Mouse (Mus musculus) lung, postnatal 0 days (tissue): Measurements from ENCODE around the gene Endou.

Experiments used
- CTCF ChIP-seq: IDR thresholded peaks from 2 replicates; pipeline ENCODE4 v1.5.1; 2016; ENCODE audit warnings: antibody characterized with exemption, mild to moderate bottlenecking
- EP300 ChIP-seq: IDR thresholded peaks from 2 replicates; pipeline ENCODE4 v1.6.1; 2016; ENCODE audit warnings: antibody characterized with exemption, mild to moderate bottlenecking, control low read depth

DNA sequence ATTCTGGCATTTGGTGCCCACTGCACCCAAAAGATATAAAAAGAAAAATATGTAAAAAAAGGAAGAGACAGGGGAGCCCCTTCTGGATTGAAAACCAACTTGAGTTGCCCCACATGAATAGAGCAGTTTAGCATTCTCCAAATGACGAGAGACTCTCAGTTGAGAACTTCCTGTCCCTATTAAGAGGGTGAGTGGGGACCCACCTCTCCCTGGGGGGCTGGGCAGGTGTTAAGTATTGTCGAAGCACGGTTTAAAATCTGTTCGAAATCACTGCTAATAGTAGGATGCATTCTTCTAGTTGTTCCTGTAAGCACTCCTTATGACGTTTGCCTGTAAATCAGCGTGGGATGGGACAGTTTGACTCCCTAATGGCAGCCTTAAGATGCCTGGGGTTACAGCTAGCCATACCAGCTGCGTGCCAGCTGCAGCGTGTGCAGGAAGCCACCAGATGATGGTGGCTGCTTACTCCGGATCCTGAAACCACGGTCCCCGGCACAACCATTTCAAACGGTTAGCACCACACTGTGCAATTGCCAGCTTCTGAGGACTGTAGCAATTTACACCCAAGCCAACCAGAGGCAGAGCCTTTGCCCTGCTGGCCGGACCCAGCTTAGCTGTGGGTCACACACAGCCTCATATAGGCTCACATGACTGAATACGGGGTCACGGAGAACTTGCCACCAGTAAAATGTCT lies 10.0 kb downstream of the Endou start:
- TF ChIP-seq CTCF = no peak
- no peak for TF ChIP-seq EP300
